Mouse (Mus musculus) heart, postnatal 0 days (tissue): ENCODE results near the gene Hdac11.

Source experiments
- CTCF ChIP-seq: IDR thresholded peaks from 2 replicates; pipeline ENCODE4 v1.5.1; 2016; ENCODE audit warnings: antibody characterized with exemption, control low read depth, low read depth
- EP300 ChIP-seq: IDR thresholded peaks from 2 replicates; pipeline ENCODE4 v1.6.1; 2016; ENCODE audit warnings: antibody characterized with exemption, low read depth

GRCm38 (mm10) chr6:91218445-91218844, 62.0 kb downstream of the Hdac11 start:
- TF ChIP-seq EP300 (peak; percentile 65; the same call in 1 of the 2 replicates), CTCF (no peak)
